Mouse (Mus musculus) monocyte, adult 2 months (primary cell): ENCODE data around the gene Tbc1d21.

Experiments used
- DNase-seq, 2 experiments: peaks; one replicate each; pipeline ENCODE4 v3.0.0; 2022; ENCODE audit warnings: low spot score in 2 of 2, low read depth in 1 of 2

The Tbc1d21 gene

GRCm38 (mm10) chr9:58345963-58346362 is 24.3 kb downstream of the Tbc1d21 start:
- DNase-seq: no peak

- DNase-seq: no peak
These were observed 28.5 kb downstream of the Tbc1d21 start for GRCm38 (mm10) chr9:58341795-58342194.

DNA sequence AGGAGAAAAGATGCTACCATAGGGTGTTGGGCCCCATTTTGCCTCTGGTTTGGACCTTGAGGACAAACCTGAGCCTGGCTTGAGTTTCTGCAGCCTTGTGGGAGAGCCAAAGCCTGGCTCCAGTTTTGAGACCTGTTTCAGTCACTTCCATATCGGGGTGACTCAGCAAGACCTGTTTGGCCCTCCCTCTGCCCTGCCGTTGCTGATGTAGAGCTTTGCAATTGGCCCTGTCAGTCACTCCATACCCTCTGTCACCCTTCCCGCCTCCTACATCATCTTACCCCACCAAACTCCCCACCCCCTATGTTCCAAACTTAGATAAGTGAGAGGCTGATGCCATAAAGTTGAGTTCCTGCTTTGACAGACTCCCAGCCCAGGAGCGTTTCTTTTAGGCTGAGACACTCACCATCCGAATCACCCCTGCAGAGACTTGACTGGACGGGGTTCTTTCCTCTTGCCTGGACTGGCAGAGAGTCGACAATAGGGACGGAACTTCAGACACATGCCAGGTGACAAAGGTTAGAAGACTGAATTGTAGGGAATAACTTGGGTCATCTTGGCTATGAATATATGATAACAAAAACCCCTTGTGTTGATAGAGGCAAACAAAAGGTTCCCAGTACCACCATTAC is 33.5 kb downstream of the Tbc1d21 start:
- no peak for DNase-seq

DNA sequence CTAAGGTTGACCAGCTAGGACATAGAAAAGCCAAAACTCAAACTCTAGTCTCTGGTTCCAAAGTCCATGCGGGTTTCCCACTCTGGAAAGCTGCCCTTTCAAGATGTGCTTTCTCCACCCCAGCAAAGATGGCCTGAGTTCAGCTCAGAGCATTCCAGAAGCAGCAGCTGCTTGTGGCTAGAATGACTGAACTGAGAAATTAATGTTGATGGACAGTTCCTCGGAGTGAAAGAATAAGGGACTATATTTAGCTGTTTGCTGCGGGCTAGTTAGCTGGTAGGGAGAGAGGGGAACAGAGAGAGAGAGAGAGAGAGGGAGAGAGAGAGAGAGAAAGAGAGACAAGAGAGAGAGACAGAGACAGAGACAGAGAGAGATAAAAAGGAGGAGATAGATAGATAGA is 39.0 kb downstream of the Tbc1d21 start:
- no peak for DNase-seq

DNA sequence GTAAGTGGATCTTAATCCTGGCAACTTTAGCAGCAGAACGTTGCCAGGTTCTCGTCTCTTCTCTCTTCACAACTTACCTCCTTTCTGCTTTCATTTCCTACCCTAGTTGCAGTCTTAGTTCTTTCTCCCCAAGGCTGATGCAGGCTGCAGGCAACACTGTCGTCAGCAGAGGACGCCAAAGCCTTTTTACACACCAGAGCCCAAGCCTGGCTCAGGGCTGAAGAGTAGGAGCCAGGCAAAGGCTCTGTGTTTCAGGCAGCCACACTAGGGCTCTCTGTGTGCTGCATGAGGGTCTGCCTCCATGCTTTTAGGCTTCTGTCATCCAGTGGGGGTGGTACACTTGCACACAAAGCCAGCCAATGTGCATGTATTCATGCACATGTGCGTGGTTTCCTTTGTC is 40.0 kb downstream of the Tbc1d21 start:
- DNase-seq: no peak

GRCm38 (mm10) chr9:58327382-58327781 is 42.9 kb downstream of the Tbc1d21 start:
- DNase-seq: no peak

DNA sequence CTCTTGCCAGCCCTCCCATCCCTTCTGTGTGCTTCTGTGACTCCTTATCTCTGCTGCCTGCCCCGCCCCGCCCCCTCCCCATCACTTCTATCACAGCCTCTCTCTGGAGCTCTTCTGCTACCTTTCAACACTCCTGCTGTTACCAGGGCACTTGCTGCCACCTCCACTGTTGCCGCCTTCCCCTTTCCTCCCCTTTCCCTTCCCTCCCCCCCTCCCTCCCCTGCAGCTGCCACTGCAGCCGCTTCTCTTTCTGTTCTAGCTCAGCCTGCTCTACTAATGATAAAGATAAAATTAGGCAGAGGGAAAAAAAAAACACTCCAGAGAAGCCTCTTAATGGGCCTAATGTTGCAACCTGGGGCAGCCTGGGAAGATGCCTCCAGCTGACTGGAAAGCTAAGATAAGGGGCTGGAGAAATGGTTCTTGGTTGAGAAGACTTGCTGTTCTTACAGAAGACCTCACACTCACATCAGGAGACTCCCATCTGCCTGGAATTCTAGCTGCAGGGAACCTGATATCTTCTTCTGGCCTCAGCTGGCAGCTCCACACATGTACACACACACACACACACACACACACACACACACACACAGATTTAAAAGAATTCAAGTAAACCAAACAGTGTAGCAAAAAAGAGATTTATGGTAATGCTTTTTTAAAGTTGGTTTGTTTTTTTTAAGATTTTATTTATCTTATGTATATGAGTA is 43.6 kb downstream of the Tbc1d21 start:
- DNase-seq: no peak

DNA sequence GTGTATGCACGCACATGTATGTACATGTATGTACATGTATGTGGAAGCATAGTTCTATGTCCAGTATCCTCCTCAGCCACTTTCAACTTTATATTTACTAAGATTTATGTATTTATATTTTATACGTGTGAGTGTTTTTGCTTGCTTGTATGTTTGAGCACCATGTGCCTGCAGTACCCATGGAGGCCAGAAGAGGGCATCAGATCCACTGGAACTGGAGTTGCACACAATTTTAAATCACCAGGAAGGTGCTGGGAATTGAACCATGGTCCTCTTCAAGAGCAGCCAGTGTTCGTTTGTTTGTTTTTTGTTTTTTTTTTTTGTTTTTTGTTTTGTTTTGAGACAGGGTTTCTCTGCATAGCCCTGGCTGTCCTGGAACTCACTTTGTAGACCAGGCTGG is 48.6 kb downstream of the Tbc1d21 start:
- no peak for DNase-seq

DNA sequence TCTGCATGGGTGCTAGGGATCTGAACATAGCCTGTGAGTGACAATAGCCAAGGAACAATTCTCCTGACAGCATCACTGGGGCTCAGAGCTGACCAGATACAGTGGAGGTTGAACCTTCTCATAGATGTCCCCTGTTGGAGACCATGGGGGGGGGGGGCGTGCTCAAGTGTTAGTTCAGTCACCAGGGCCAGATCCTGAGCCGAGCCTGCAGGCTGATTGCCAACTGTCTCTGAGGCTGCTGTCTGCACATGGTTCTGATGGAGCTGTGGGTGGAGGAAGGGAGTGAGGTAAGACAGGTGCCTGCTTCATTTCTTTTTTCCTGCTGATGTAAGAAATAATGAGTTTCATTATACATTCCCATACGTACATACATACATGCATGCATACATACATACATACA is 51.9 kb downstream of the Tbc1d21 start:
- no peak for DNase-seq

DNA sequence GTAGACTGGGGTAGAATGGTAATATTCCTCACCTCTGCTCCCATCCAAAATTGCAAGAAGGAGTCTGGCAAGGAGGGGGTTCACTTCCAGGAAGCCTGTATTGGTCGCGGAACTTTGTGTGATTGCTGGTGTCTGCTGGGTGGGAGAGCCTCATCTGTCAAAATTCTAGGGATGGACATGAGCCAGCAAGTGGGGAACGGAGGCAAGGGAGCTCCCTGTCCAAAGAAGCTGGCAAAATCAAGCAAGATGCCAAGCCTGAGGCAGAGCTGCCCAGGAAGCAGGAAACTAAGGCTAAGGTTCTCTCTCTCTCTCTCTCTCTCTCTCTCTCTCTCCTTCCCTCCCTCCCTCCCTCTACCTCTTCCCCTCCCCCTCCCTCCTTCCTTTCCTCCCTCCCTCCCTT is 52.9 kb downstream of the Tbc1d21 start:
- no peak for DNase-seq

DNA sequence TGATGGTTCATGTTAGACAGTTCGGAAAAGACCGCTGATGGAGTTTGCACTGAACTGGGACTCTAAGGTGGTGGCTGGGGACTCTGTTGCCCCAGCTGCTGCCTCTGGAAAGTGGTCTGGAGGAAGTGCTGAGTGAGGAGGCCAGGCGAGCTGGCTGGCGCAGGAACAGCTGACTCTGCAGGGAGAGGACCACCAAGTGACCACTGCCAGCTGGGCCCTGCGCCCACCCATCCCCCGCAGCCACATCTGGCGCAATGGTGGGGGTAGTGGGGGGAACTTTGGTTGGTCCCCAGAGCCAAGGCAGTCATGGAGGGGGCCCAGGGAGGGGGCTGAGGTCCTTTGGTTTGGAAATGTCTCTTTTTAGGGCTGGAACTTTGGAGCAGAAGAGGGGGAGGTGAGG is 53.5 kb downstream of the Tbc1d21 start:
- no peak for DNase-seq

GRCm38 (mm10) chr9:58315850-58316249 is 54.4 kb downstream of the Tbc1d21 start:
- no peak for DNase-seq

GRCm38 (mm10) chr9:58314682-58315360 is 55.4 kb downstream of the Tbc1d21 start:
- no peak for DNase-seq

- no peak for DNase-seq
These were observed 57.3 kb downstream of the Tbc1d21 start, which contains the start of gene Loxl1 for GRCm38 (mm10) chr9:58312944-58313359. Loxl1 (minus strand) TSS chr9:58313186.

GRCm38 (mm10) chr9:58312196-58312943 is 57.9 kb downstream of the Tbc1d21 start:
- no peak for DNase-seq

GRCm38 (mm10) chr9:58311191-58311910 is 58.9 kb downstream of the Tbc1d21 start:
- no peak for DNase-seq

DNA sequence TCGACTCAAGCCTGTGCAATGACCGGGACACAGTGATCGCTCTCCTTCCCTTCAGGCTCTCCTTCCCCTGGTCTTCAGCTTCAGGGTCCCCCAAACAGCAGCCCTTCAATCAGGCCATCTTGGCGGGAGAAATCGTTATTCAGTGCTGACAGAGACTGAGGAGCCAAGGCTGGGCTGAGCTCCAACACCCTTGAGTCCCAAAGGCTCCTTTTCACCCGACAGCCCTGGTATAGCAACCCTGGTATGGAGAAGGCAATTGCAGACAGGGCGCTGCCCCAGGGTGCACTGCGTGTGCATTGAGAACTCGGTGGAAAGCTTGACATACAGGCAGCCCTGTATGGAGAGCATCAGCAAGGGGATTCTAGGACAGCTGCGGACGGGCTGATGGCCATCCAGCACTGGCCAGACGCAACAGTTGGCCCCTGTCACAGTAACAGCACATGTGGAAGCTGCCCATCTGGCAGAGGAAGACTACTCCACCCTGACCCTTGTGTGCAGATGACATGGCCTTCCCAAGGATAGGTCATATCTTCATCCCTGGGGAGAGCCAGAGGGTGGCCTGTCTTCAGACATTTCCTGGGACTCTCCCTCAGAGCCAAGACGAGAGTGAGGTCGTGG is 60.1 kb downstream of the Tbc1d21 start:
- DNase-seq: no peak
